Mouse (Mus musculus): ENCODE measurements around the gene Mtus2.

GRCm38 (mm10) chr5:148099356-148099755, 142.2 kb downstream of the Mtus2 start:
- no peak for TF ChIP-seq CTCF (IDR thresholded peaks at IDR 0.05)
- no peak for TF ChIP-seq EP300 (IDR thresholded peaks at IDR 0.05)
